Mouse (Mus musculus) cortical plate, adult 2 months (tissue): ENCODE measurements around the gene AC124108.1.

Source experiments
- CTCF ChIP-seq: fragments of 200-500 bp; IDR thresholded peaks from 2 replicates; pipeline ENCODE4 v1.5.1; 2011; ENCODE audit warnings: mild to moderate bottlenecking, control low read depth, low read length; ENCODE audit not compliant: insufficient read depth; ENCODE audit errors: extremely low read depth
- POLR2A ChIP-seq: fragments of 200-500 bp; IDR thresholded peaks from 2 replicates; pipeline ENCODE4 v1.6.1; 2011; ENCODE audit warnings: mild to moderate bottlenecking, low read length, control low read depth; ENCODE audit not compliant: insufficient read depth; ENCODE audit errors: extremely low read depth

- TF ChIP-seq CTCF (no peak), POLR2A (no peak)
Measured at GRCm38 (mm10) chr1:132191786-132192680, 776 bp downstream of the AC124108.1 start.
